Mouse (Mus musculus): Measurements from ENCODE around the gene Hoxa9. TPM values are rescaled to one million over a fixed set of nuclear protein-coding genes. Genes with fewer than 3 reads are reported as not detected.

Hoxa9 gene
- 5.2 and 7.1 TPM in 2 replicates for polyA plus RNA-seq (2012; rRNA removed)

GRCm38 (mm10) chr6:52230516-52231165 lies at the start of gene Hoxa9:
Hoxa9 (minus strand) TSS chr6:52231089.
- no peak for DNase-seq (ENCODE audit: low read depth)

- no peak for DNase-seq (ENCODE audit: low read depth)
Measured at GRCm38 (mm10) chr6:52276920-52277319, 46.0 kb upstream of the Hoxa9 start.

GRCm38 (mm10) chr6:52276382-52276781 lies 45.5 kb upstream of the Hoxa9 start:
- DNase-seq (ENCODE audit: low read depth) = no peak

- DNase-seq (ENCODE audit: low read depth) = no peak
Measured at GRCm38 (mm10) chr6:52275563-52276280, 44.8 kb upstream of the Hoxa9 start.

- DNase-seq (ENCODE audit: low read depth) = no peak
Measured at GRCm38 (mm10) chr6:52274576-52274975, 43.7 kb upstream of the Hoxa9 start.

- DNase-seq (ENCODE audit: low read depth) = no peak
Measured at GRCm38 (mm10) chr6:52273656-52274280, 42.9 kb upstream of the Hoxa9 start.

GRCm38 (mm10) chr6:52272766-52273655 lies 42.1 kb upstream of the Hoxa9 start:
- DNase-seq (ENCODE audit: low read depth) = no peak

GRCm38 (mm10) chr6:52270494-52271480 lies 39.9 kb upstream of the Hoxa9 start:
- DNase-seq (ENCODE audit: low read depth) = no peak

- no peak for DNase-seq (ENCODE audit: low read depth)
Measured at GRCm38 (mm10) chr6:52268756-52269155, 37.9 kb upstream of the Hoxa9 start.

GRCm38 (mm10) chr6:52268341-52268740 lies 37.5 kb upstream of the Hoxa9 start:
- no peak for DNase-seq (ENCODE audit: low read depth)

GRCm38 (mm10) chr6:52267691-52268090 lies 36.8 kb upstream of the Hoxa9 start:
- no peak for DNase-seq (ENCODE audit: low read depth)

GRCm38 (mm10) chr6:52267221-52267620 lies 36.3 kb upstream of the Hoxa9 start:
- no peak for DNase-seq (ENCODE audit: low read depth)

- no peak for DNase-seq (ENCODE audit: low read depth)
Measured at GRCm38 (mm10) chr6:52266666-52266985, 35.7 kb upstream of the Hoxa9 start.

- no peak for DNase-seq (ENCODE audit: low read depth)
Measured at GRCm38 (mm10) chr6:52265913-52266665, 35.2 kb upstream of the Hoxa9 start.

GRCm38 (mm10) chr6:52265306-52265912 lies 34.5 kb upstream of the Hoxa9 start:
- no peak for DNase-seq (ENCODE audit: low read depth)

- no peak for DNase-seq (ENCODE audit: low read depth)
Measured at GRCm38 (mm10) chr6:52264106-52264790, 33.4 kb upstream of the Hoxa9 start.

GRCm38 (mm10) chr6:52263321-52263585 lies 32.4 kb upstream of the Hoxa9 start:
- no peak for DNase-seq (ENCODE audit: low read depth)

- DNase-seq (ENCODE audit: low read depth) = no peak
Measured at GRCm38 (mm10) chr6:52262463-52263320, 31.8 kb upstream of the Hoxa9 start.
